Mouse (Mus musculus) fat pad, adult 2 months (tissue): ENCODE data around the gene Ltbp2.

Experiments
- DNase-seq: peaks from one replicate; pipeline ENCODE4 v3.0.0-alpha.2; 2011; ENCODE audit warnings: low read depth, low spot score; ENCODE audit errors: extremely low read depth

Ltbp2 gene

GRCm38 (mm10) chr12:84766113-84766735 is 110.1 kb downstream of the Ltbp2 start:
- DNase-seq = no peak

GRCm38 (mm10) chr12:84765506-84765905 is 110.8 kb downstream of the Ltbp2 start:
- no peak for DNase-seq

DNA sequence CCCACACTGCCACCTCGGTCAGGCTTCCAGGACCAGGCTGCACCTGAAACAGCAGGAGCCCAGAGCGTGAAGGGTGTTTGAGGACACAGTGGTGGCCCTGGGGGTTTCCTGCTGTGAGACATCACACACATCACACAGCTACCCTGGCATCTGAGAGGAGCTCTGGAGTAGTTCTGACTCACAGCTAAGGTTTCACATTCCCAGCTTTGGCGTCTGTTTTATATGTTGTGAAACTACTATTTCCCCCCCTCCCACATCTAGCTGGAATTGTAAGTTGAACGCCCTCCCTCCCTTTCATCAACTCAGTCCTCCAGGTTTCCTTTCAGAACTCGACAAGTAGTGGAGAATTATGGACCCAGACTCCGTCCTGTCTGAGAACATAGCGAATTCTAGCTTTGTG is 111.6 kb downstream of the Ltbp2 start:
- DNase-seq = no peak

- no peak for DNase-seq
Observed at GRCm38 (mm10) chr12:84763577-84764218, 112.6 kb downstream of the Ltbp2 start.

DNA sequence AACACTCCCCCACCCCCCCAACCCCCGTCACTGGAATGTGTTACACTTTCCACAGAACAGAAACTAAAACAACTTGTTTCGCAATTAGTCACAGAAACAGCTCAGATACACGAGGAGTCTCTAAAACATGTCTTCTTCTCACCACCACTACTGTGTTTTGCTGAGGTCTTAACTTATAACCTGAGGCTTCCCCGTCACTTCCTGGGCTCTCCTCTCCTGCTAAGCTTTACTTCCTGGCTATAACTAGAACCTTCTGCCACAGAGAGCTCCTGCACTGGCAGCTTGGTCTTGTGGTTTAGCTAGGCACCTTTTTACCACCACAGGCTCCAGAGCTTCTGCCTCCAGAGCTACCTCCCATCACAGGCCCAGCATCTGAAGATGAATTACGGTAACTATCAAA is 113.8 kb downstream of the Ltbp2 start:
- DNase-seq = no peak

GRCm38 (mm10) chr12:84759063-84759462 is 117.3 kb downstream of the Ltbp2 start:
- DNase-seq = no peak

- DNase-seq = no peak
Observed at GRCm38 (mm10) chr12:84756016-84756415, 120.3 kb downstream of the Ltbp2 start.

- no peak for DNase-seq
Observed at GRCm38 (mm10) chr12:84755008-84755695, 121.2 kb downstream of the Ltbp2 start.

DNA sequence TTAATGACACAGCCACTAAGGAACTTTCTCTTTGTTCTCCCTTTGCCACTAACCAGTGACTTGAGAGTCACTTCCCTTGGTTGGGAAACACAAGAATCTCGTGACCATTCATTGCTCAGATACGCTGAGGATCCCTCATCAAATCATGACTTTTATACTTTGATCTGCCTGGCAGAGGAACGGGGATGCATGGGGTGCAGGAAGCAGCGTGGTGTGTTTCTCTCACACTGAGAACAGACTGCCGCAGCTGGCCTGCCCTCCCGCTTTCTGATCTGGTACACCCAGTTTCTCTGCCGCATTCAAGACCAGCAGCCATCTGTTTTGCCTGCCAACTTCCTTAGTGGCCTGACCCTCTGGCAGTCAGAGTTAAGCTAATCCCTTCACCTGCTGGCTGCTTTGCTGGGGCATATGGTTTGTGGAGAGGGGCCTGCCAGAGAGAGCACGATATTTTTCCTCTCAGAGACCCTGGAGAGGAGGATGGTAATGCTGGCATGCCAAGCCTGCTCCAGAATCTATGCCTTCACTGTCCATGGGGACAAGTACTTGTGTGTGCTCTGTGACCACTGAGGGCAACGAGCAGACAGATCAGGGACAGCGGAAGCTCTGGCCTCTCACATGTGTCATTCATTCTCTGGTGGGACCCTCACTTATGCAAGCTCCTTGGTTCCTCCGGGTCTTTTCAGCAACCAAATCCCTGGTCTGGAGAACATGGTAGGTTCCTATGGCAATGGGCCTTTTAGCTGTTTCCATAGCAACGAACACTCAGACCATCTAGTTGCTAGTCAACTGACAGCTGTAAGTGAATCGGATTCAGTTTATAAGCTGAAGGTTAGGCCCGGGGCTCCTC is 124.0 kb downstream of the Ltbp2 start:
- no peak for DNase-seq

- no peak for DNase-seq
Observed at GRCm38 (mm10) chr12:84750661-84751060, 125.7 kb downstream of the Ltbp2 start.

DNA sequence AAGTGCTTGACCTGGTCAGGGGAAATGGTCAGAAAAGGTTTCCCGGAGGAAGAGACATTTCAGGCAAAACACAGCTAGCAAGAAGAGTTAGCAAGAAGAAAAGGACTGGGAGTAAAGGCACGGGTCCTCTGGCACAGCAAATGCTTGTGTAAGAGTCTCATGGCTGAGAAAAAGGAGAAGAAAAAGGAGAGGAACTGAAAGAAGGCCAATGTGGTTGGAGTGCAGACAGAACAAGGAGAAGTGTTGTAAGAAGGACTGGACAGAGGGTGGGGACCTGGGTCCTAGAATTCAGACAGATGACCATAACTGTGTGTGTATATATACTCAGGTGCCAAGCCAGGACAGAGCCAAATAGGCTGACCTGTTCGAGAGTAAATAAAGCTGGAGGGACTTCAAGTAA is 128.2 kb downstream of the Ltbp2 start:
- DNase-seq = no peak

GRCm38 (mm10) chr12:84745700-84746099 is 130.6 kb downstream of the Ltbp2 start:
- no peak for DNase-seq

- no peak for DNase-seq
Observed at GRCm38 (mm10) chr12:84743496-84743895, 132.8 kb downstream of the Ltbp2 start.

DNA sequence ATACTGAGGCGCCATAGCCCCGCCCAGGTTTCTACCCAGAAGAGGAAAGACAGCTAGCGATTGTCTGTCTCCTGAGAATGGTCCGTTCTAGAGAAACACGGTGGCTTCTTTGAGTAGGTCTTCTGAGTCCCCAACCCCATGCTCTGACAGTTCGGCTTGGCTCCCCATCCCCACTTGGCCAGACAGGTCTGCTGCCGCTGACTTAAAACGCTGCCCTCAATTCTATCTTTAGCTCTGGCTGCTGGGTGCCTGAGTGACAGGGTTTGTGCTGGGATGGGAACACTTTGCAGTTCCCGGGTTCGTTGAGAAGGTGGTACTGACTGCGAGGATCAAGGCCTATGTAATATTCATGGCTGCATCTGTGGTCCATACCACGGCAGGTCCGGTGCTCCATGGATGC is 143.0 kb downstream of the Ltbp2 start:
- no peak for DNase-seq
